Mouse (Mus musculus) stomach, postnatal 0 days (tissue): ENCODE results near the gene Foxr2. TPM values are rescaled to one million over a fixed set of nuclear protein-coding genes. Genes with fewer than 3 reads are reported as not detected.

Source experiments
- ATAC-seq: fragments of 200-750 bp; cut with Nextera tagmentation; 2 replicates; pipeline ENCODE4 v1.8.0; 2017; ENCODE audit not compliant: low FRiP score, low TSS enrichment
- DNase-seq: peaks from one replicate; pipeline ENCODE4 v3.0.0-alpha.2; 2016; ENCODE audit warnings: low spot score
- H3K27ac ChIP-seq: fragments of 300-500 bp; sonication (generic); replicated peaks from 2 replicates; pipeline ENCODE4 v1.5.1; 2014; ENCODE audit warnings: mild to moderate bottlenecking, control low read depth
- H3K27me3 ChIP-seq: fragments of 300-500 bp; sonication (generic); 2 replicates; pipeline ENCODE4 v1.6.1; 2014; ENCODE audit warnings: low read length; ENCODE audit not compliant: control insufficient read depth, insufficient read depth
- H3K36me3 ChIP-seq: fragments of 300-500 bp; sonication (generic); 2 replicates; pipeline ENCODE4 v1.6.1; 2014; ENCODE audit warnings: low read length, mixed read lengths; ENCODE audit not compliant: control insufficient read depth, insufficient read depth
- H3K4me1 ChIP-seq: fragments of 300-500 bp; sonication (generic); replicated peaks from 2 replicates; pipeline ENCODE4 v1.6.1; 2014; ENCODE audit warnings: antibody characterized with exemption; ENCODE audit not compliant: control insufficient read depth, insufficient read depth
- H3K4me2 ChIP-seq: fragments of 300-500 bp; sonication (generic); replicated peaks from 2 replicates; pipeline ENCODE4 v1.6.1; 2014; ENCODE audit warnings: low read depth, mild to moderate bottlenecking, control low read depth, moderate library complexity
- H3K4me3 ChIP-seq: fragments of 300-500 bp; sonication (generic); 2 replicates; pipeline ENCODE4 v1.5.1; 2014; ENCODE audit warnings: low read depth, low read length, control low read depth
- H3K9ac ChIP-seq: fragments of 300-500 bp; sonication (generic); 2 replicates; pipeline ENCODE4 v1.6.1; 2014; ENCODE audit warnings: mild to moderate bottlenecking, low read length, control low read depth, mixed read lengths
- H3K9me3 ChIP-seq: fragments of 300-500 bp; sonication (generic); 2 replicates; pipeline ENCODE4 v1.6.1; 2016; ENCODE audit warnings: low read length; ENCODE audit not compliant: control insufficient read depth
- CTCF ChIP-seq: IDR thresholded peaks from 2 replicates; pipeline ENCODE4 v1.5.1; 2016; ENCODE audit warnings: antibody characterized with exemption, low read depth, mild to moderate bottlenecking, moderate library complexity
- EP300 ChIP-seq: optimal IDR thresholded peaks from 2 replicates; pipeline ENCODE3; 2016; ENCODE audit warnings: antibody characterized with exemption
- WGBS: fragments of 180-500 bp; shearing (Covaris S2); extraction: QIAGEN DNeasy Blood & Tissue Kit; methylation state at CpG from one replicate; pipeline ENCODE4 v1.1.7; 2014; 5-methylcytosine and 5-hydroxymethylcytosine counted together
- polyA plus RNA-seq: library from polyadenylated mRNA; unstranded; fragments of >200 nt; fragmentation: Nextera tagmentation; extraction: Ambion mirVana; gene quantifications from 2 replicates; pipeline ENCODE4 v1.2.1, GENCODE M21; 2015

Gene Foxr2
- not detected in 2 replicates for polyA plus RNA-seq

- H3K9me3 ChIP-seq = no peaks in the 10 kb centered on the region
- no peaks in the 10 kb centered on the region for H3K4me1 ChIP-seq
- WGBS = 6% methylated on average over 2 of the region's 3 CpGs
- DNase-seq (no peak), ATAC-seq (no peak)
- TF ChIP-seq CTCF (no peak), EP300 (no peak)
- no peaks in the 10 kb centered on the region for H3K36me3 ChIP-seq
- no peak within 1 kb of the TSS for H3K9ac ChIP-seq
- H3K4me2 ChIP-seq = no peak within 1 kb of the TSS
- H3K27me3 ChIP-seq = no peaks in the 10 kb centered on the region
- H3K27ac ChIP-seq = no peak within 1 kb of the TSS
- no peak within 1 kb of the TSS for H3K4me3 ChIP-seq
Measured at GRCm38 (mm10) chrX:153118486-153118885, at the start of gene Foxr2. Gene Foxr2, plus strand, starts transcription at chrX:153118786.

GRCm38 (mm10) chrX:153119013-153119412 is 427 bp downstream of the Foxr2 start:
- ATAC-seq (no peak), DNase-seq (no peak)
- no peaks in the 10 kb centered on the region for H3K9me3 ChIP-seq
- 29% methylated on average over 2 of the region's 2 CpGs for WGBS
- no peaks in the 10 kb centered on the region for H3K4me1 ChIP-seq
- TF ChIP-seq CTCF (no peak), EP300 (no peak)
- H3K9ac ChIP-seq = no peak overlapping the region
- H3K27me3 ChIP-seq = no peaks in the 10 kb centered on the region
- no peak overlapping the region for H3K27ac ChIP-seq
- no peak overlapping the region for H3K4me3 ChIP-seq
- H3K4me2 ChIP-seq = no peak overlapping the region
- H3K36me3 ChIP-seq = no peaks in the 10 kb centered on the region

GRCm38 (mm10) chrX:153139734-153140515 is 21.3 kb downstream of the Foxr2 start, which contains the start of gene Rragb:
Gene Rragb, plus strand, starts transcription at chrX:153139981.
- H3K9ac ChIP-seq = no peak within 1 kb of the TSS; the same call in 1 of the 2 replicates
- H3K4me3 ChIP-seq = peak within 1 kb of the TSS; percentile 32
- DNase-seq = peak; percentile 71
- 11% methylated on average over 45 of the region's 47 CpGs for WGBS
- no peaks in the 10 kb centered on the region for H3K9me3 ChIP-seq
- H3K36me3 ChIP-seq = no peaks in the 10 kb centered on the region
- peak within 1 kb of the TSS; percentile 57 for H3K4me2 ChIP-seq
- peaks cover 2% of the 10 kb centered on the region; the same call in 1 of the 2 replicates for H3K27me3 ChIP-seq
- peak; percentile 91 for ATAC-seq
- TF ChIP-seq EP300 = no peak
- TF ChIP-seq CTCF = peak; percentile 51
- no peaks in the 10 kb centered on the region for H3K4me1 ChIP-seq
- H3K27ac ChIP-seq = no peak within 1 kb of the TSS

- DNase-seq (no peak), ATAC-seq (no peak)
- TF ChIP-seq EP300 = no peak
- TF ChIP-seq CTCF = no peak
- H3K36me3 ChIP-seq = no peaks in the 10 kb centered on the region
- H3K9me3 ChIP-seq = no peaks in the 10 kb centered on the region
- WGBS = 74% methylated on average over 3 of the region's 3 CpGs
- peaks cover 2% of the 10 kb centered on the region; the same call in 1 of the 2 replicates for H3K27me3 ChIP-seq
- H3K4me1 ChIP-seq = no peaks in the 10 kb centered on the region
- no peak overlapping the region for H3K27ac ChIP-seq
- H3K4me3 ChIP-seq = no peak overlapping the region
- no peak overlapping the region for H3K9ac ChIP-seq
- no peak overlapping the region for H3K4me2 ChIP-seq
Measured at GRCm38 (mm10) chrX:153142656-153143055, 24.1 kb downstream of the Foxr2 start.

GRCm38 (mm10) chrX:153151766-153152165 is 33.2 kb downstream of the Foxr2 start:
- ATAC-seq (no peak), DNase-seq (no peak)
- Histone ChIP-seq H3K27me3 (no peaks in the 10 kb centered on the region), H3K9ac (no peak overlapping the region), H3K27ac (no peak overlapping the region), H3K36me3 (no peaks in the 10 kb centered on the region), H3K4me3 (no peak overlapping the region), H3K9me3 (no peaks in the 10 kb centered on the region), H3K4me1 (no peaks in the 10 kb centered on the region), H3K4me2 (no peak overlapping the region)
- TF ChIP-seq CTCF (no peak), EP300 (no peak)
- WGBS = 26% methylated on average over 1 of the region's 1 CpGs

- 48% methylated on average over 3 of the region's 3 CpGs for WGBS
- Histone ChIP-seq H3K4me2 (no peak overlapping the region), H3K4me1 (no peaks in the 10 kb centered on the region), H3K9me3 (no peaks in the 10 kb centered on the region), H3K4me3 (no peak overlapping the region), H3K27me3 (no peaks in the 10 kb centered on the region), H3K36me3 (no peaks in the 10 kb centered on the region), H3K9ac (no peak overlapping the region), H3K27ac (no peak overlapping the region)
- DNase-seq (peak; percentile 17), ATAC-seq (no peak)
- TF ChIP-seq CTCF (peak; percentile 71), EP300 (no peak)
Measured at GRCm38 (mm10) chrX:153155322-153155721, 36.7 kb downstream of the Foxr2 start.
